Mouse (Mus musculus) intestine, postnatal 0 days (tissue): ENCODE results near the gene Lrp5. TPM values are rescaled to one million over a fixed set of nuclear protein-coding genes. Genes with fewer than 3 reads are reported as not detected.

Experiments
- ATAC-seq: fragments of 200-750 bp; cut with Nextera tagmentation; 2 replicates; pipeline ENCODE4 v1.8.0; 2017; ENCODE audit warnings: mild to moderate bottlenecking, moderate TSS enrichment, moderate library complexity
- H3K27ac ChIP-seq: fragments of 300-500 bp; sonication (generic); 2 replicates; pipeline ENCODE4 v1.5.1; 2014; ENCODE audit warnings: mild to moderate bottlenecking, low read depth, low read length, moderate library complexity
- H3K27me3 ChIP-seq: fragments of 300-500 bp; sonication (generic); replicated peaks from 2 replicates; pipeline ENCODE4 v1.6.1; 2014; ENCODE audit warnings: low read length, mixed read lengths; ENCODE audit not compliant: control insufficient read depth, insufficient read depth
- H3K36me3 ChIP-seq: fragments of 300-500 bp; sonication (generic); 2 replicates; pipeline ENCODE4 v1.6.1; 2014; ENCODE audit warnings: mild to moderate bottlenecking, moderate library complexity; ENCODE audit not compliant: control insufficient read depth, insufficient read depth
- H3K4me1 ChIP-seq: fragments of 300-500 bp; sonication (generic); replicated peaks from 2 replicates; pipeline ENCODE4 v1.6.1; 2014; ENCODE audit warnings: antibody characterized with exemption, low read length, mixed read lengths; ENCODE audit not compliant: control insufficient read depth, insufficient read depth
- H3K4me2 ChIP-seq: fragments of 300-500 bp; sonication (generic); replicated peaks from 2 replicates; pipeline ENCODE4 v1.6.1; 2014; ENCODE audit warnings: low read depth, mild to moderate bottlenecking, moderate library complexity
- H3K4me3 ChIP-seq: fragments of 300-500 bp; sonication (generic); 2 replicates; pipeline ENCODE4 v1.5.1; 2014; ENCODE audit warnings: low read depth, low read length
- H3K9ac ChIP-seq: fragments of 300-500 bp; sonication (generic); 2 replicates; pipeline ENCODE4 v1.6.1; 2014; ENCODE audit warnings: mild to moderate bottlenecking, low read depth, low read length
- H3K9me3 ChIP-seq: fragments of 300-500 bp; sonication (generic); 2 replicates; pipeline ENCODE4 v1.6.1; 2016; ENCODE audit warnings: mixed run types; ENCODE audit not compliant: control insufficient read depth
- CTCF ChIP-seq: sonication (generic); IDR thresholded peaks from 2 replicates; pipeline ENCODE4 v1.5.1; 2016; ENCODE audit warnings: low read depth, mild to moderate bottlenecking, control low read depth, antibody characterized with exemption, moderate library complexity
- WGBS: fragments of 180-500 bp; shearing (Covaris S2); extraction: QIAGEN DNeasy Blood & Tissue Kit; methylation state at CpG from one replicate; pipeline ENCODE4 v1.1.7; 2014; 5-methylcytosine and 5-hydroxymethylcytosine counted together
- polyA plus RNA-seq: library from polyadenylated mRNA; unstranded; fragments of >200 nt; fragmentation: Nextera tagmentation; extraction: Ambion mirVana; gene quantifications from 2 replicates; pipeline ENCODE4 v1.2.1, GENCODE M21; 2015

The Lrp5 gene
- polyA plus RNA-seq, 1 experiment from 2014 or later = 2.8 TPM

DNA sequence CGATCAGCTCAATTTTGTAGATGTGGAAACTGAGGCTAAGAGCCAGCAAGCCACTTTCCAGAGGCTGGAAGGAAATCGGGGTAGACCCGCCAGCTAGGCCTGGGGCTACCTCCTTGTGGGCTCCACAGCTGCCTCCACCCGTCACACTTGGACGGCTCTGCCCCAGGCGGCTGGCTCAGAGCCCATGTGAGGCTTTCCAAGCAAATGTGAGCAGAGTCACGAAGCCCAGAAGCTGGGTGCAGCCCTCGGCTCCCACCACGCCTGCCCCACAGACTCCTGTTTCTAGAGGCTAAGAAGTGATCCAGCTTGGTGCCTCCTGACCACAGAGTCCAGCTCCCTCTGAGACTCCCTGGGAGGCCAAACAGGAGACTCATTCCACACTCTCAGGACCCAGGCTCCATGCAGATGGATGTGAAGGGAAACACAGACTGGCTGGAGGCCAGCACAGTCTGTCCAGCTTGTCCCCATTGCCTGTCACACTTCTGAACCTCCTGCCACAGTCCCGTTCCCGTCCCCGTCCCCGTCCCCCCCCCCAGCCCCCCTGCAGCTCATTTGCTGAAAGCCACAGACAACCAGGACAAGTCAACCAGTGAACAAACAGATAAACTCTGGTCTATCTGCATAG, 4.9 kb downstream of the Lrp5 start:
- no peaks in the 10 kb centered on the region for H3K9me3 ChIP-seq
- 21% methylated on average over 13 of the region's 13 CpGs for WGBS
- H3K27me3 ChIP-seq = no peaks in the 10 kb centered on the region
- peak overlapping the region; percentile 46; the same call in 1 of the 2 replicates for H3K27ac ChIP-seq
- no peaks in the 10 kb centered on the region for H3K36me3 ChIP-seq
- no peak overlapping the region for H3K9ac ChIP-seq
- ATAC-seq = no peak
- H3K4me3 ChIP-seq = no peak overlapping the region
- H3K4me1 ChIP-seq = peaks cover 12% of the 10 kb centered on the region
- peak overlapping the region; percentile 33 for H3K4me2 ChIP-seq
- TF ChIP-seq CTCF = no peak

DNA sequence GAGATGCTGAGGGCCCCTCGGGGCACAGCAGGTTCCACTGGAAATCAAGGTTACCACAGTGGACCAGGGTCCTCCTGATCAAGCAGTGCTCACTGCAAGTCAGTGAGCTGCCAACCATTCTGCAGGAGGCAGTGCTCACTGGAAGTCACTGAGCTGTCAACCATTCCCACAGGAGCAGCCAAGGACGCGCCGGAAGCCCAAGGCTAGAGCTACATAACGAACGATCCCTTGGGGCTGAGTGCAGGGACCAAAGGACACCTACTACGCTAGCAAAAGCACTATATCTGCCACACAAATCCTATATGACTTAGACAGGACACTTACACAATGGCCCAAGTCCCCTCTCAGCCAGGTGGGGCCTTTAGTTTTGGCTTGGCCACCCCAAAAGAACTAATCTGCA, 5.6 kb downstream of the Lrp5 start:
- 56% methylated on average over 7 of the region's 7 CpGs for WGBS
- ATAC-seq = no peak
- Histone ChIP-seq H3K36me3 (no peaks in the 10 kb centered on the region), H3K27ac (0 out of 2 replicates have a peak overlapping the region, but pooled peaks have one; percentile 46), H3K27me3 (no peaks in the 10 kb centered on the region), H3K4me2 (no peak overlapping the region; the same call in 1 of the 2 replicates), H3K9me3 (no peaks in the 10 kb centered on the region), H3K4me3 (no peak overlapping the region), H3K4me1 (peaks cover 12% of the 10 kb centered on the region), H3K9ac (no peak overlapping the region)
- no peak for TF ChIP-seq CTCF

DNA sequence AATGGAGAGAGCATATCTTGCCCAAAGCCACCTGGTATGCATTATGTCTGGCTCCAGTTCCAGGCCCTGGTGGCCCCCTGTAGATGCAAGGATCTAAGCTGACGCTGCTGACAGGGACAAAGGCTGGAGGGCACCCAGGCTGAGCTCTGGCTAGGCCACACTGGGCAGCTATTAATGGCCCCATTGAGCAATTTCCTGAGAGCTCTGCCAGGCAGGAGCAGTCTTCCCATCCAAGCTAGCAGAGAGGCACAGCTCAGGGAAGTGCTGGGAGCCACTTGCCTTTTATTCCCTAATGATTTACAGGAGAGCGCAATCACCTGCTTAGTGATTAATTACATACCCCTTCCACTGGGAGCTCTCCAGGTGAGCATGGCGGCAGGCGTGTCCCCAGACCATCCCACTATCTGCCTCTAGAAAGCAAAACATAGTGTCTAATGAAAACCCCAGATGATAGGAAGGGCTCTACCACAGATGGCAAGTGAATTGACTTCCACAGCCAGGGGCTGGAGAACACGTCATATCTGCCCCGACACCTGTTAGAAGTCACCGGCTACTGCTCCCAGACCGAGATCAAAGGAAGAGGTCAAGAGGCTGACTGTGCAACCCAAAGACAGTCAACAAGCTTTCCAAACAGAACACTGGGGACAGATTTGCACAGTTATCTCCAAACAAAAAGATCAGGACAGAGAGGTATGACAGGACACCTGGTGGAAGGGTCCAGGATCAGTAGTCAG, 12.1 kb downstream of the Lrp5 start:
- 0 out of 2 replicates have a peak, but pooled peaks cover 3% of the 10 kb centered on the region for H3K9me3 ChIP-seq
- H3K4me1 ChIP-seq = no peaks in the 10 kb centered on the region; the same call in 1 of the 2 replicates
- H3K27ac ChIP-seq = peak overlapping the region; percentile 57; the same call in 1 of the 2 replicates
- H3K4me2 ChIP-seq = no peak overlapping the region
- no peaks in the 10 kb centered on the region for H3K27me3 ChIP-seq
- H3K36me3 ChIP-seq = no peaks in the 10 kb centered on the region; the same call in 1 of the 2 replicates
- WGBS = 40% methylated on average over 8 of the region's 8 CpGs
- no peak overlapping the region for H3K4me3 ChIP-seq
- no peak for TF ChIP-seq CTCF
- peak; percentile 59 for ATAC-seq
- H3K9ac ChIP-seq = no peak overlapping the region

DNA sequence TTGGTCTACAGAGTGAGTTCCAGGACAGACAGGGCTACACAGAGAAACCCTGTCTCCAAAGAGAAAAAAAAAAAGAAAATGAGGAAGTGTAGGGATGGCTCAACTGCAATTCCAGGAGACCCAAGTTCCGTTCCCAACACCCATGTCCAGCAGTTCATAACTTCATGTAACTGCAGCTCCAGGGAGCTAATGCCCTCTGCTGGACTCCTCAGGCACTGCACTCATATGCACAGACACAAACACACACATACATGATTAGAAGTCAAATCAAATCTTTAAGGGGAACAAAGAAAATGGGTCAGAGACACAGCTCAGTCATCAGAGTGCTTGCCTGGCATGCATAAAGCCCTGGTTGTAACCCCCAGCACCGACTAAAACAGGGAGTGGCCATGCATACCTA, 13.2 kb downstream of the Lrp5 start:
- WGBS = 84% methylated on average over 2 of the region's 2 CpGs
- Histone ChIP-seq H3K9ac (no peak overlapping the region), H3K4me1 (no peaks in the 10 kb centered on the region; the same call in 1 of the 2 replicates), H3K4me3 (no peak overlapping the region), H3K36me3 (no peaks in the 10 kb centered on the region; the same call in 1 of the 2 replicates), H3K4me2 (no peak overlapping the region), H3K27me3 (no peaks in the 10 kb centered on the region), H3K27ac (no peak overlapping the region), H3K9me3 (0 out of 2 replicates have a peak, but pooled peaks cover 3% of the 10 kb centered on the region)
- no peak for ATAC-seq
- TF ChIP-seq CTCF = peak; percentile 59

DNA sequence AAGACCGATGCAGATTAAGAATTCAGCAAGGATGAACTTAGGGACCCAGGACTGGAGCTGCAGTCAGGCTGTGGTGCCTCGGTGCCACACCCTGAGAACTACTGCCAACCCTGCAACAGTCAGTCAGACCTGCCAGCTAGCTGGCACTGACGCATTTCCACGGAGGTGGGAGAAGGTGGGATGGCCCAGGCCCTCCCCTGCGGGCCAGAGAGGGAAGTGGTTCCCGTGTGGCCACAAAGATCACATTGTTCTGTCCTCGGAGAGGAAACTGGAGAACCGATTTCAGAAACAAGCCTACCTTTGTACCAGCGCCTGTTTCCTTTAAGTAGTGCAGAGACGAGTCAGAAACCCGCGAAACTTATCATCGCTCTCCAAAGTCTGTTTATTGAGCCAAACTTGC, 17.3 kb downstream of the Lrp5 start:
- Histone ChIP-seq H3K4me1 (no peaks in the 10 kb centered on the region; the same call in 1 of the 2 replicates), H3K9me3 (0 out of 2 replicates have a peak, but pooled peaks cover 3% of the 10 kb centered on the region), H3K9ac (no peak overlapping the region), H3K4me2 (peak overlapping the region; percentile 37), H3K27me3 (no peaks in the 10 kb centered on the region), H3K4me3 (no peak overlapping the region), H3K27ac (peak overlapping the region; percentile 31; the same call in 1 of the 2 replicates), H3K36me3 (no peaks in the 10 kb centered on the region; the same call in 1 of the 2 replicates)
- peak; percentile 83 for ATAC-seq
- TF ChIP-seq CTCF = peak; percentile 38
- WGBS = 24% methylated on average over 13 of the region's 13 CpGs

DNA sequence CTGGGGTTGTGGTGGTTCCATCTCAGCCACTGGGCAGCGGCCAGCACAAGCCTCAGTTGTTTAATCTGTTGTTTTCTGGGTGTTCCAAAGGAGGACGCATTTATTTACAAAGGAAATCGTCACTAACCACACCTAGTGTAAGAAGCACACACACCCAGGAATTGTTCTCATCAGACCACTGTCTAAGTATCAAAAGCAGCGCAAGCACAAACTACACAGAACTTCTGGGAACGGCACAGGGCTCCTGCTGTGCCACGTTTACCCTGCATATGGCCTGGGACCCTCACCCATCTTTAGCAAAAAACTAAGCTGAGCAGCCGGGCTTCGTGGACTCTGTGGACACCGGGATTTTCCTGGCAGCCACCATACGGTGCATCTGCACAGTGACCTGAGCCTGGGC, 17.8 kb downstream of the Lrp5 start:
- ATAC-seq = no peak
- Histone ChIP-seq H3K4me1 (no peaks in the 10 kb centered on the region; the same call in 1 of the 2 replicates), H3K4me2 (peak overlapping the region; percentile 37; the same call in 1 of the 2 replicates), H3K9me3 (0 out of 2 replicates have a peak, but pooled peaks cover 3% of the 10 kb centered on the region), H3K4me3 (no peak overlapping the region), H3K36me3 (no peaks in the 10 kb centered on the region; the same call in 1 of the 2 replicates), H3K27ac (0 out of 2 replicates have a peak overlapping the region, but pooled peaks have one; percentile 3), H3K27me3 (no peaks in the 10 kb centered on the region), H3K9ac (no peak overlapping the region)
- TF ChIP-seq CTCF = no peak
- WGBS = 66% methylated on average over 10 of the region's 10 CpGs
